Mouse (Mus musculus): ENCODE measurements around the gene Usp17la. TPM values are rescaled to one million over a fixed set of nuclear protein-coding genes. Genes with fewer than 3 reads are reported as not detected.
"Not testable (repeated sequence)": the region's sequence is repeated elsewhere in the genome, so short reads cannot be mapped to it uniquely, and the experiment has no call there.

Usp17la gene
- total RNA-seq (2021) = not detected

GRCm38 (mm10) chr7:104856709-104857108 lies at the start of gene Usp17la:
Gene Usp17la, plus strand, starts transcription at chr7:104857009.
- DNase-seq; intact Hi-C loops (cut with DNase I): not testable (repeated sequence)

DNA sequence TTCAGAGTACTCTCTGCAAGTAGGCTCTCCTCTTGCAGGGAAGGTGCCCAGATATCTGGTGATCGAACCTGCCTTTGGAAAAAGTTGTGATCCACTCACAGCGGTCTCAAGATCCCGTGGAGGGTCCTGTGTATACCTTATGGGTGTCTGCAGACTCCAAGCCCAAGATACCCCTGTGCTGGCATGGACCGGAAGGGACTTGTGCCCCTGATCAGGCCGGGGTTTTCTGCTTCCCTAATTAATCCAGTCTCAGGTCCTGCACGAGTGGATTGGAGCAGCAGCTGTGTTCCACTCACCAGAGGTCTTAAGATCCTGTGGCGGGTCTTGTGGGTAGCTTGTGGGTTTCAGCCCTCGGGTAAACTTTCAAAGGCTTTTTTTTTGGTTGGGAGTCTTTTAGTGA lies 46.5 kb upstream of the Usp17la start:
- intact Hi-C loops (cut with DNase I); DNase-seq: not testable (repeated sequence)

DNA sequence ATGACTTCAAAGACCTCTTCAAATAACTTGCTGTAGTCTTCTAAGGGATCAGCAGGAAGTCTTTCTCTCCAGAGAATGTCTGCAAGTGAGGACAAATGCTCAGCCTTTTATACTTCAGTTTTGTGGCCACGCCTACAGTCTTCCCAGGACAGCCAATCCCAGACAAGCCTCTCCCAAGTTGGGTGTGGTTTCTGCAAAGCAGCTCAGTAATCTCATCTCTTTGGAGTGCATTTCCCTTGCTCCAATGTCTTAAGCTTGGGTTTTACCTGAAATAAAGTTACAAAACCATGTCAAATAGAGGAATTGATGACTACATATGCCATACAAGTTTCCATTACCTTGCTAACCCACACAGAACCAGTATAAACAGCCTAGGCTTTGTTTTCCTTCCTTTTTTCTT lies 14.3 kb upstream of the Usp17la start, which contains the start of gene Usp17lb:
Gene Usp17lb, minus strand, starts transcription at position 101 of the 400 bp plus-strand sequence.
- no peak for DNase-seq
- intact Hi-C loops (cut with DNase I) = no loop called here

- intact Hi-C loops (cut with DNase I) = no loop called here
- no peak for DNase-seq
These were observed 13.0 kb upstream of the Usp17la start for GRCm38 (mm10) chr7:104843731-104844287.

DNA sequence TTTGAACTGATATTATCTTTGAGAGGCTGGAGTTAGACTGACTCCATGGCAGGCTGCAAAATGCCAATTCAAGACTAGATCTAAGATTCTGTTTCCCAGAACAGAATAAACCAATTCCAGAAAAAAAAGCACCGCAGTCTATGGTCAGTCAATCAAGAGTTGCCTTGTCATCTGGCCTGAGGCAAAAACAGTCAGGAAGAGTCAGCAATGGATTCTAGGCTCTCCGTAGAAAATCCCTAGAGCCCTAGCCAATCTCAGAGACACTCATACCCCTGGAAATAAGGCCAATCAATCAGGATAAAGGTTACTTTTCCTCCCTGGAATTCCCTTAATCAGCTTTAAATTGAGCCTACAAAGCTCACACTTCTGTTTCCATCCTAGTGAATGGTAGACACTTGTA lies 5.3 kb upstream of the Usp17la start:
- DNase-seq; intact Hi-C loops (cut with DNase I): not testable (repeated sequence)

GRCm38 (mm10) chr7:104855248-104855750 lies 1.5 kb upstream of the Usp17la start:
- intact Hi-C loops (cut with DNase I) = no loop called here
- DNase-seq = no peak

GRCm38 (mm10) chr7:104857683-104858082 lies 874 bp downstream of the Usp17la start:
- no peak for DNase-seq
- intact Hi-C loops (cut with DNase I) = no loop called here

GRCm38 (mm10) chr7:104861381-104861780 lies 4.6 kb downstream of the Usp17la start:
- DNase-seq = no peak
- intact Hi-C loops (cut with DNase I) = no loop called here

- no peak for DNase-seq
- intact Hi-C loops (cut with DNase I) = no loop called here
These were observed 20.9 kb downstream of the Usp17la start, which contains the start of gene Olfr665 for GRCm38 (mm10) chr7:104877731-104878130. Gene Olfr665, plus strand, starts transcription at chr7:104878031.

DNA sequence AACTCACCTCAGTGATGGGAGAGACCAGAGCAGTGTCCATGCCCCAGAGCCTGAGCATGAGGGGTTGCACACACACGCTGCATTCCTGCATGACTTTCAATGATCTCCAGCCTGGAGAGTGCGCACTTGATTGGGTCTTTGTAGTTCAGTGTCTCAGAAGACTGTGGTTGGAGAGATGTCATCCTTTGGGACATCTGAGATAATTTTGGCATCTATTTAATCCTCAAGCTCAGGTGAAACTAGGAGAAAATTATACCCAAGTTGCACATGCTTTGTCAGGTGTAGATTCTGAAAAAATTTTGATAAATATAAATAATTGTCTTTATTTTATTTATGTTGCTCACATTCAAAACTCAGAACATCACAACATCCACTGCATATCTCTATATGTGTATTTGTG lies 39.0 kb downstream of the Usp17la start, which contains the start of gene Olfr666:
Gene Olfr666, minus strand, starts transcription at position 101 of the 400 bp plus-strand sequence.
- no peak for DNase-seq
- intact Hi-C loops (cut with DNase I) = no loop called here

Other genes starting within 250 kb of the Usp17la start
- not detected for gene Olfr656, start 243.1 kb upstream of the Usp17la start, total RNA-seq (2021)
- not detected for gene Olfr657, start 232.2 kb upstream of the Usp17la start, total RNA-seq (2021)
- gene Olfr658, start 209.7 kb upstream of the Usp17la start, total RNA-seq (2021) = not detected
- gene Olfr659, start 190.3 kb upstream of the Usp17la start, total RNA-seq (2021) = not detected
- gene Olfr661, start 170.5 kb upstream of the Usp17la start, total RNA-seq (2021) = not detected
- not detected for gene Usp17le, start 79.5 kb upstream of the Usp17la start, total RNA-seq (2021)
- gene Usp17lb, start 14.4 kb upstream of the Usp17la start, total RNA-seq (2021) = not detected
- not detected for gene Olfr665, start 21.0 kb downstream of the Usp17la start, total RNA-seq (2021)
- gene Olfr666, start 38.9 kb downstream of the Usp17la start, total RNA-seq (2021) = not detected
- not detected for gene Olfr667, start 64.5 kb downstream of the Usp17la start, total RNA-seq (2021)
- not detected for gene Olfr668, start 71.0 kb downstream of the Usp17la start, total RNA-seq (2021)
- gene Olfr669, start 77.2 kb downstream of the Usp17la start, total RNA-seq (2021) = not detected
- gene Olfr670, start 105.6 kb downstream of the Usp17la start, total RNA-seq (2021) = not detected
- not detected for gene Olfr671, start 122.1 kb downstream of the Usp17la start, total RNA-seq (2021)
- gene Olfr672, start 145.0 kb downstream of the Usp17la start, total RNA-seq (2021) = not detected
- gene Olfr675, start 171.5 kb downstream of the Usp17la start, total RNA-seq (2021) = not detected
- not detected for gene Olfr676, start 175.7 kb downstream of the Usp17la start, total RNA-seq (2021)
- gene Olfr677, start 194.4 kb downstream of the Usp17la start, total RNA-seq (2021) = not detected
- gene Olfr678, start 207.5 kb downstream of the Usp17la start, total RNA-seq (2021) = not detected
- not detected for gene Olfr679, start 224.2 kb downstream of the Usp17la start, total RNA-seq (2021)
- not detected for gene Olfr680-ps1, start 235.8 kb downstream of the Usp17la start, total RNA-seq (2021)

Data from heart, postnatal 10 days (tissue).